Mouse (Mus musculus): ENCODE measurements around the gene Adra1b.

DNA sequence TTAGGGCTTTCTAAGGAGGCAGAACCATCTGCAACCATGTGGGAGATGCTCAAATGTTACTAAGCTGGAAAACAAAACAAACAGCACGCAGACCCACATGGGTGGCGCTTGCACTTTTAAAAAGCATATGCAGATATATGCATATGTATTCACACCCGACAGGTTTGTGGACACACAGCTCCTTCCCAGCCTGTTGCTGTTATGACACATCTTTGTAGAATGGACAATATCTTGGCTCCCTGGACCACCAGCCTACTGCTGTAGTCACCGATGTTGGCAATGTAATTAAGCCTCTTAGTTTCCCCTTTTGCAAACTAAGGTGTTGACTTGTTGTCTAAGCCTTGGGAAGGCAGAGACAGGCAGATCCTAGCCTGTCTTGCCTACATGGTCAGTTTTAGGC lies 32.0 kb upstream of the Adra1b start:
- TF ChIP-seq CTCF (IDR thresholded peaks at IDR 0.05; ENCODE audit: low read depth, low read length) (no peak), POLR2A (IDR thresholded peaks at IDR 0.05; ENCODE audit: insufficient read depth, low read length) (no peak), EP300 (IDR thresholded peaks at IDR 0.05; ENCODE audit: insufficient read depth, low read depth, low read length) (no peak)
